Mouse (Mus musculus): Measurements from ENCODE around the gene Hpcal1.
"Not testable (repeated sequence)": the region's sequence is repeated elsewhere in the genome, so short reads cannot be mapped to it uniquely, and the experiment has no call there.

The Hpcal1 gene

DNA sequence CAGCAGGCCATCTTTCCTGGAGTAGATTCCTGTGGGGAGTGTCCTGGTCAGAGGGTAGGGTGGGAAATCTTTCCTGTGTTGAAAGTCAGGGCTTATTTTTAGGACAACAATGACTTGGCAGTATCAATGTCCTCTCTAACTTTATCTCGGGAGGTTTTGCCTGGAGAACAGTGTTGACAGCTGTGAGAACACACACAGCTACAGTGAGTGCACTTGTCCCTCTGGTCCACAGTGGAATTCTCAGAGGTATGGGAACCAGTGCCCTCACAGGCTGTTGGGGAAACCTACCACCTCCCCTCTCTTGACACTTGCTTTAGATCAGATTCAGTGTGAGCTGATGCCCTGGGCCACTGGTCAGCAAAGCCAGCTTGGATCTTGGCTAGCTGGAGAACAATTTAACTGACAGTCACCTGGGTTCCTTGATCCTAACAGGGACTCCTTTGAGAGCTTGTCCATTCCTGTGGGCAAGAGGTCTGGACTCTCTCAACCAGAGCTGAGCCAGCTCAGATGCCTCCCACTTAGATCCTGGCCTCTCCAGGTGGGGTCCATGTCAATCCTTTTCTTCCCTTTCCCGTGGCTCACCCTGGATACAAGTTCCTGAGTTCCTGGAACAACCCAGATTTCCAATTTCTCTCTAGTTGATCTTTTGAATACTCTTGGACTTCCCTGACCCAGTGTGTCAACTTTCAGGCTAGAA lies 79.0 kb downstream of the Hpcal1 start:
- no peak for DNase-seq (ENCODE audit: extremely low read depth, insufficient read length, low spot score)

DNA sequence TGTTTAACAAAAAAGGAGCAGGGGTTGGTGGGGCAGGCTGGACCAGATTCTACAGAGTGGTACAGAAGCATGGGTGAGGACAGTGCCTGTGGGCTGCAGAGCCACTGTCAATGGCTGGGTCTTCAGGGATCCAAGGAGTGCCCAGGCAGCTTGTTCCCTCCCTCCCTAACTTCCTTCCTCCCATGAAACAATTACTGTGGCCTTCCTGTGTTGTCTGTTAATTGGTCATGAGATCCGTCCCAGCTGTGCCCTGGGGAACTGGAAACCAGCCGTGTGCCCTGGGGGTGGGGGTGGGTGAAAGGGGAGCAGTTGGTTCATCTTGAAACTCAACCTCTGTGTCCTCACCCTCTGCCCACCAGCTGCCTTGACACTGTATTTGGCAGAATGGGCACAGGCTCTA lies 79.9 kb downstream of the Hpcal1 start:
- DNase-seq (ENCODE audit: extremely low read depth, insufficient read length, low spot score): no peak

- peak; percentile 85 for DNase-seq (ENCODE audit: extremely low read depth, insufficient read length, low spot score)
Observed at GRCm38 (mm10) chr12:17773721-17774120, 83.1 kb downstream of the Hpcal1 start.

GRCm38 (mm10) chr12:17774842-17775241 lies 84.2 kb downstream of the Hpcal1 start:
- DNase-seq (ENCODE audit: extremely low read depth, insufficient read length, low spot score): not testable (repeated sequence)

GRCm38 (mm10) chr12:17778320-17778719 lies 87.7 kb downstream of the Hpcal1 start:
- no peak for DNase-seq (ENCODE audit: extremely low read depth, insufficient read length, low spot score)

GRCm38 (mm10) chr12:17779093-17779492 lies 88.4 kb downstream of the Hpcal1 start:
- no peak for DNase-seq (ENCODE audit: extremely low read depth, insufficient read length, low spot score)

DNA sequence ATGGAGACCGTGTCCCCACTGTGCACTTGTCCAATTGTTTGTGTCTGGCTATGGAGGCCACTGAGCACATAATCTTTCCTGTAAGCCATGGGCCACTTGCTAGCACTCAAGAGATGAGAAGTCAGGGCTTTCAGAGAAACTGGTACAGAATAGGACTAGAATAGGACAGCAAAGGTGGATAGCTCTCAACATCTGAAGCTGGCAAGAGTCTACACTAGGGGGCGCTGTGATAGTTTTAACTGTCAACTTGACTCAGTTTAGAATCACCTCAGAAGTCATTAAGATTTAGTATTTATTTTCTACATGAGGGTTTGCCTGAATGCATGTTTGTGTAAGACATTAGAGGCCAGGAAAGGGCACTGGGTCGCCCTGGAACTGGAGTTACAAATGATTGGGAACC lies 98.8 kb downstream of the Hpcal1 start:
- DNase-seq (ENCODE audit: extremely low read depth, insufficient read length, low spot score): no peak

- DNase-seq (ENCODE audit: extremely low read depth, insufficient read length, low spot score): no peak
Observed at GRCm38 (mm10) chr12:17791111-17791510, 100.5 kb downstream of the Hpcal1 start.

- no peak for DNase-seq (ENCODE audit: extremely low read depth, insufficient read length, low spot score)
Observed at GRCm38 (mm10) chr12:17792756-17793155, 102.1 kb downstream of the Hpcal1 start.

- DNase-seq (ENCODE audit: extremely low read depth, insufficient read length, low spot score): no peak
Observed at GRCm38 (mm10) chr12:17795660-17796278, 105.1 kb downstream of the Hpcal1 start.

GRCm38 (mm10) chr12:17798261-17798660 lies 107.6 kb downstream of the Hpcal1 start:
- DNase-seq (ENCODE audit: extremely low read depth, insufficient read length, low spot score): not testable (repeated sequence)

DNA sequence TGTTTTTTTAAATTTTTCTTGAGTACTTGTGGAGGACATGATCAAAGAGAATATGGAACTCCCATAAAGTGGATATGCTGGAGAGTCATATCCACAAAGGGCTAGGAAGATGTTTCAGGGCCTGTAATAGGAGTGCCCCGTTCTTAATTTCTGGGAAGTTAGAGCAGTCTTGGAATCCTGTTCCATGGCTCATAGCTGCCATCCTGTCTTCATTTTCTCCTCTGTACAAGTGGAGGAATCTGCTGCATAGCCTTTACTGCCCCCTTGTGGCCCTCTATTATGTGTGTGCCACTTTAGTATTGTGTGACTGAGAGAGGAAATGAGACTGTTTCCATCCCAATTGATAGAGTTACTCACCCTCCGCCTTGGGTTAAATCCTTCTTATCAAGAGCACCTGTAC lies 117.9 kb downstream of the Hpcal1 start:
- peak; percentile 11 for DNase-seq (ENCODE audit: extremely low read depth, insufficient read length, low spot score)

DNA sequence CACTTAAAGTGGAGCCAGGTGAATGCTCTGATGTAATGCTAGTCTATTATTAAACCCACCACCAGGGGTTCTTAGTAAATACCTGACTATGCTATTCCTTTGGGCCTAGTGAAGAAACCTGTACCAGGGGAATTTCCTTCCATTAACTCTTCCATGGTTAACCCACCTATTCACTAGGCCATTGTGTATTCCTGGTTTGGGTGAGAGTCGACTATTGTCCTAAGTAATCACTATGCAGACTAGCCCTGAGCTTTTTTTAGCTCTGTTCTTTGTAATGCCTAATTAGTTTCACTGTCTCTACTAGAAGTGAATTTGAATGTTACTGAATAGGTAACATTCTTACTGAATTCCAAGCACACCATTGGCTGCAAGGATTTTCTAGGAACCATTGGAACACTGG lies 144.6 kb downstream of the Hpcal1 start:
- not testable (repeated sequence) for DNase-seq (ENCODE audit: extremely low read depth, insufficient read length, low spot score)
